Mouse (Mus musculus) G1E (cell line): ENCODE measurements around the gene Zdhhc21. TPM values are rescaled to one million over a fixed set of nuclear protein-coding genes. Genes with fewer than 3 reads are reported as not detected.

ENCODE experiments used
- ATAC-seq: 2 replicates; pipeline ENCODE4 v1.8.0; 2016; ENCODE audit warnings: mild to moderate bottlenecking; ENCODE audit not compliant: insufficient number of reproducible peaks, poor library complexity, low FRiP score, severe bottlenecking; ENCODE audit errors: extremely low read depth
- DNase-seq: peaks from one replicate; pipeline ENCODE4 v3.0.0; 2012; ENCODE audit warnings: low spot score
- H3K27me3 ChIP-seq: 2 replicates; pipeline ENCODE4 v1.6.1; 2012; ENCODE audit warnings: mild to moderate bottlenecking, low read length, inconsistent platforms; ENCODE audit not compliant: insufficient read depth
- H3K36me3 ChIP-seq: replicated peaks from 2 replicates; pipeline ENCODE3; 2012; ENCODE audit warnings: mild to moderate bottlenecking, inconsistent platforms
- H3K4me1 ChIP-seq: 2 replicates; pipeline ENCODE4 v1.6.1; 2012; ENCODE audit warnings: low read depth, low read length, inconsistent platforms, mixed read lengths; ENCODE audit not compliant: insufficient read depth
- H3K4me3 ChIP-seq: 2 replicates; pipeline ENCODE4 v1.5.1; 2012; ENCODE audit warnings: low read depth, mild to moderate bottlenecking, inconsistent platforms, low read length, moderate library complexity, mixed read lengths
- H3K9me3 ChIP-seq: replicated peaks from 2 replicates; pipeline ENCODE4 v1.6.1; 2012; ENCODE audit warnings: inconsistent platforms
- CTCF ChIP-seq: IDR thresholded peaks from 2 replicates; pipeline ENCODE4 v1.5.1; 2012; ENCODE audit warnings: low read depth, low read length, inconsistent platforms, mixed read lengths
- GATA1 ChIP-seq: IDR thresholded peaks from 2 replicates; pipeline ENCODE4 v1.6.1; 2012; ENCODE audit warnings: borderline replicate concordance, low read length, inconsistent platforms, mixed read lengths
- GATA2 ChIP-seq: IDR thresholded peaks from 2 replicates; pipeline ENCODE4 v1.6.1; 2012; ENCODE audit warnings: low read depth, low read length, inconsistent platforms, borderline replicate concordance
- POLR2AphosphoS5 ChIP-seq: IDR thresholded peaks from 2 replicates; pipeline ENCODE4 v1.6.1; 2012; ENCODE audit warnings: low read depth, low read length, inconsistent platforms; ENCODE audit not compliant: insufficient replicate concordance
- TAL1 ChIP-seq: conservative IDR thresholded peaks from 2 replicates; pipeline ENCODE4 v1.6.1; 2012; ENCODE audit warnings: low read depth, low read length, inconsistent platforms, mixed read lengths
- polyA plus RNA-seq: library from polyadenylated mRNA; stranded (reverse); fragments of >175 nt; gene quantifications from 2 replicates; pipeline ENCODE4 v1.2.3, GENCODE M21; 2012
- total RNA-seq, 2 experiments: library from RNA; stranded (forward) in 1 of 2; stranded (reverse) in 1 of 2; fragments of 200-1000 nt in 1 of 2; fragments of >200 nt in 1 of 2; fragmentation: Nextera tagmentation in 1 of 2; gene quantifications; 2 replicates each; pipeline ENCODE4 v1.2.3; 2014 to 2017

The Zdhhc21 gene
- total and polyA plus RNA-seq, 3 experiments = 2.9 to 41.8 (median 28.6) TPM

- H3K4me1 ChIP-seq = no peaks in the 10 kb centered on the region
- no peak for TF ChIP-seq GATA1
- no peak for TF ChIP-seq TAL1
- no peak for TF ChIP-seq GATA2
- no peak for TF ChIP-seq CTCF
- TF ChIP-seq POLR2AphosphoS5 = no peak
- H3K36me3 ChIP-seq = no peaks in the 10 kb centered on the region
- no peak overlapping the region for H3K4me3 ChIP-seq
- no peaks in the 10 kb centered on the region for H3K27me3 ChIP-seq
- no peak for DNase-seq
- ATAC-seq = no peak
- H3K9me3 ChIP-seq = no peaks in the 10 kb centered on the region
Measured at GRCm38 (mm10) chr4:82876656-82877055, 16.9 kb upstream of the Zdhhc21 start.

DNA sequence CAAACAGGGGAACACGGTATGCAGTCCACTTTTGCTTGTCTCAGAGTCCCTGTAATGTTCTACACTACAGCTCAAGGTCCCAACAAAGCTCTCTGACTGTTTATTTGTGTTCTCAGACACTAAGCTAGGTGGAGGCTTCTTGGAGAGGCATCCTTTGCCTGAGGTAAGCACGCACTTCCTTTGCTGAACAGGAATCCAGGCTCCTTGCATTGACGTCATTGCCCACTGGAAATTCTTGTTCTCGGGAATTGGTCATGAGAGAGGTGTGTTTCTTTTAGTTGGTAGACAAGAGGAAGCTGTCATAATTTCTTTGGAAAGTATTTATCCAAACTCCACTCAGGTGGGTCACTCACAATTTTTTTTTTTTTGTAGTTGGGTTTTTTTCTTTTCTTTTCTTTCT is 15.8 kb upstream of the Zdhhc21 start:
- H3K27me3 ChIP-seq = no peaks in the 10 kb centered on the region
- no peak overlapping the region for H3K4me3 ChIP-seq
- no peak for ATAC-seq
- TF ChIP-seq TAL1 = no peak
- no peak for TF ChIP-seq GATA2
- TF ChIP-seq GATA1 = no peak
- TF ChIP-seq CTCF = no peak
- no peak for TF ChIP-seq POLR2AphosphoS5
- H3K36me3 ChIP-seq = no peaks in the 10 kb centered on the region
- H3K9me3 ChIP-seq = no peaks in the 10 kb centered on the region
- no peak for DNase-seq
- no peaks in the 10 kb centered on the region for H3K4me1 ChIP-seq

DNA sequence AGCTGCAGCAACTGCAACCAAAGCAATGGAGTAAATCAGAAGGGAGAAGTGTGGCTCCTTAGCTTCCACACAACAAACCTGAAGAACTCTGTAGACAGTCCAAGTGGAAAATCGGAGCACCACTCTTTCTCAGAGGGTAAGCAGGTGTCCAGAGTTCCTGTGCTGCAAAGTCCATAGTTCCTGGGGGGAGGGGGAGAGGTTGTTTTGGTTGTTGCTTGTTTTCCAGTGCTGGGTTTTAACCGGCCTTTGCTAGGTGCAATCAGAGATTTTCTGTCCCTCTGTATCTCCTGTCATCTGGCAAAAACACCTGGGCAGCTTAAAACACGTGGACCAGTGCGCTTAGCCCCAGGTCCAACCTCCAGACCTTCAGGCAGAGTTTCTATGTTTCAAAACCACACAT is 15.0 kb upstream of the Zdhhc21 start:
- no peaks in the 10 kb centered on the region for H3K9me3 ChIP-seq
- DNase-seq (no peak), ATAC-seq (no peak)
- H3K36me3 ChIP-seq = no peaks in the 10 kb centered on the region
- no peaks in the 10 kb centered on the region for H3K27me3 ChIP-seq
- TF ChIP-seq GATA1 = no peak
- no peak for TF ChIP-seq TAL1
- no peak for TF ChIP-seq POLR2AphosphoS5
- TF ChIP-seq GATA2 = no peak
- TF ChIP-seq CTCF = no peak
- H3K4me3 ChIP-seq = no peak overlapping the region
- H3K4me1 ChIP-seq = no peaks in the 10 kb centered on the region

- DNase-seq (no peak), ATAC-seq (no peak)
- H3K9me3 ChIP-seq = no peaks in the 10 kb centered on the region
Measured at GRCm38 (mm10) chr4:82872548-82872947, 12.8 kb upstream of the Zdhhc21 start.

DNA sequence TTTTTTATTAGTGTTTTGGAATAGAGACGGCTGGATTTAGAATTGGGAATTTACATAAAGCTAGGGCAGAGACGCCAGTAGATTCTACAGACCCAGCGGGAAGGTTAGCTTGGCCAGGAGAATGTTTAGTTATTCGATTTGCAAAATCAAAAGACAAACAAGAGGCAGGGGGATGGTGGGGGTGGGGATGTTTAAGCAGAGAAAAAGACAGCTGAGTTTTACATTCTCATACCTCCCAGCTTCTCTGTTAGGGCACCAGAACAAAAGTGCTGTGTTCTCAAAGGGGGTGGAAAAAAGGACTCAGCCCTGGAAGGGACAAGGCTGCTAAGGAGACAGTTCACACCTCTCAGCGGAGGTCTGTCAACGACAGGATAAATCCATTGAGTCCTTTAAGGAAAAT is 12.4 kb upstream of the Zdhhc21 start:
- no peaks in the 10 kb centered on the region for H3K9me3 ChIP-seq
- ATAC-seq = no peak
- H3K36me3 ChIP-seq = no peaks in the 10 kb centered on the region
- H3K4me1 ChIP-seq = no peaks in the 10 kb centered on the region
- TF ChIP-seq POLR2AphosphoS5 = no peak
- no peak for TF ChIP-seq GATA2
- TF ChIP-seq TAL1 = no peak
- no peak for TF ChIP-seq CTCF
- no peak for TF ChIP-seq GATA1
- H3K27me3 ChIP-seq = no peaks in the 10 kb centered on the region
- H3K4me3 ChIP-seq = no peak overlapping the region
- no peak for DNase-seq

More at GRCm38 (mm10) chr4:82872548-82872947, 12.8 kb upstream of the Zdhhc21 start:
- Histone ChIP-seq H3K4me3 (no peak overlapping the region), H3K27me3 (no peaks in the 10 kb centered on the region), H3K36me3 (no peaks in the 10 kb centered on the region), H3K4me1 (no peaks in the 10 kb centered on the region)
- TF ChIP-seq POLR2AphosphoS5 = no peak
- no peak for TF ChIP-seq GATA1
- no peak for TF ChIP-seq CTCF
- TF ChIP-seq TAL1 = no peak
- TF ChIP-seq GATA2 = no peak

DNA sequence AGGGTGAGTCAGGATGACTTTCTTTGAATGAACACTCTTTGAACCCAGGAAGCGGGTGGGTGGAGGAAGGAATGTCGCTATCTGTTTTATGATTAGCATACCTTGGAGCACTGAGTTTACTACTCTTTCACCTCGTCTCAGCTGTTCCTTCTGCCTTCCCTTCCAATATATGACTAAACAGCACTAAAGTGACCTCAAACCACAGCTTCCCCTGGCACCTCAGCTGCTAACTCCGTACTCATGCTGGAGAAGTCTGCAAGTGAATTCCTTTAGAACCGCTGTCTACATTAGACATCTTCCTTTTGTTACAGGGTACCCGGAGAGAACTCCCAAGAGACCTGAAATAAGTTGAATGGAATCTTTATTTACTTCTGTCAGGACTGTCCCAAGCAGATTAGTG is 11.2 kb upstream of the Zdhhc21 start:
- Histone ChIP-seq H3K4me1 (no peaks in the 10 kb centered on the region), H3K9me3 (no peaks in the 10 kb centered on the region), H3K4me3 (no peak overlapping the region), H3K27me3 (no peaks in the 10 kb centered on the region), H3K36me3 (no peaks in the 10 kb centered on the region)
- DNase-seq (no peak), ATAC-seq (no peak)
- TF ChIP-seq POLR2AphosphoS5 (no peak), CTCF (no peak), GATA2 (no peak), TAL1 (no peak), GATA1 (no peak)

DNA sequence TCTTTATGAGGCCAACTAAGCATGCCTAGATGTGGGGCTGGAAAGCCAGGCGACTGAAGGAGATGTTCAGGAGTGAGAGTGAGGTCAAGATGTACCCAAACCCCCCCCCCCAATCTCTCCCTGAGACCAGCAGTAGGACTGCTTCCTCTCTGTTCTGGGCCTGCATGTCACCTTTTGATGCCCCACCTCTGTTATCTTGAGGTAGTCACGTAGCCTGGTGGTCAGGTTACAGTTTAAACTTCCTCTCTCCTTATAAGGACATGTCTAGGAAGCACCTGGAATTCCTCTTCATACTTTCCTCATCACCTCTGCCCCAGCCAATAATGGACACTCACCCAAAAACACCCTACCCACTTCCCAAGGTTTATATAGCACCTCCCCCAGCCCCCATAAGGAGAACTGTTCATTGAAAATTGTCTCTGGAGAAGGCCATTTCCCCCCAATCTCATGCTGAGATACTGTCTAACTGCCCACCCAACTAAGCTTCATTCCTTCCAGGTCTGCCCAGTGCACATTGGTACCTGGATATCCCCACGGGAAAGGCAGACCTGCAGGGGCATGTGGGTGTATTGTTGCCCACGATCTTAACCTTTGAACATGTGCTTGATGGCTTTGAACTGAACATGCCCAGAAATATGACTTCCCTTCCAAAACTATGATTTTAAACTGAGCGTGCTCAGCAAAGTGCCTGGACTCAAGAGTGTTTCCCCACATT is 8.1 kb upstream of the Zdhhc21 start:
- no peak for TF ChIP-seq CTCF
- DNase-seq (no peak), ATAC-seq (no peak)
- H3K27me3 ChIP-seq = peaks cover 8% of the 10 kb centered on the region
- no peaks in the 10 kb centered on the region for H3K4me1 ChIP-seq
- no peaks in the 10 kb centered on the region for H3K36me3 ChIP-seq
- H3K4me3 ChIP-seq = no peak overlapping the region
- no peaks in the 10 kb centered on the region for H3K9me3 ChIP-seq
